Mouse (Mus musculus): ENCODE results near the gene Slc25a16. TPM values are rescaled to one million over a fixed set of nuclear protein-coding genes. Genes with fewer than 3 reads are reported as not detected.
A peak's percentile ranks its signal among the peaks of the same experiment; 100 is the strongest.

The Slc25a16 gene
- polyA plus RNA-seq, 1 experiment from 2014 or later: 14.3 TPM

- no peaks in the 10 kb centered on the region for H3K36me3 ChIP-seq (replicated peaks; ENCODE audit: insufficient read depth, low read length)
- no peak overlapping the region for H3K4me3 ChIP-seq (ENCODE audit: low read depth, low read length)
- no peak overlapping the region for H3K4me2 ChIP-seq (ENCODE audit: low read depth, low read length)
- peaks cover 9% of the 10 kb centered on the region; the same call in 1 of the 2 replicates for H3K27me3 ChIP-seq (ENCODE audit: insufficient read depth, low read length)
- ATAC-seq (no peak), DNase-seq (no peak)
- no peak overlapping the region for H3K9ac ChIP-seq (replicated peaks)
- H3K4me1 ChIP-seq (ENCODE audit: insufficient read depth): peaks cover 19% of the 10 kb centered on the region
- 70% methylated on average over 1 of the region's 1 CpGs for WGBS (ENCODE audit: insufficient replicate concordance)
- H3K9me3 ChIP-seq (ENCODE audit: low read length): no peaks in the 10 kb centered on the region
- H3K27ac ChIP-seq (ENCODE audit: low read depth): no peak overlapping the region
- TF ChIP-seq CTCF (IDR thresholded peaks at IDR 0.05; ENCODE audit: low read depth): no peak
- TF ChIP-seq EP300 (IDR thresholded peaks at IDR 0.05; ENCODE audit: low read depth): no peak
Measured at GRCm38 (mm10) chr10:62884517-62884916, 35.9 kb upstream of the Slc25a16 start.

GRCm38 (mm10) chr10:62885460-62885859 is 35.0 kb upstream of the Slc25a16 start:
- no peaks in the 10 kb centered on the region for H3K36me3 ChIP-seq (replicated peaks; ENCODE audit: insufficient read depth, low read length)
- no peaks in the 10 kb centered on the region for H3K9me3 ChIP-seq (ENCODE audit: low read length)
- peak overlapping the region; percentile 61 for H3K4me3 ChIP-seq (ENCODE audit: low read depth, low read length)
- no peak overlapping the region for H3K9ac ChIP-seq (replicated peaks)
- H3K4me1 ChIP-seq (ENCODE audit: insufficient read depth): peaks cover 19% of the 10 kb centered on the region
- peak overlapping the region; percentile 98 for H3K4me2 ChIP-seq (ENCODE audit: low read depth, low read length)
- TF ChIP-seq CTCF (IDR thresholded peaks at IDR 0.05; ENCODE audit: low read depth) (no peak), EP300 (IDR thresholded peaks at IDR 0.05; ENCODE audit: low read depth) (no peak)
- DNase-seq (no peak), ATAC-seq (no peak)
- WGBS (ENCODE audit: insufficient replicate concordance): 34% methylated on average over 10 of the region's 10 CpGs
- no peak overlapping the region for H3K27ac ChIP-seq (ENCODE audit: low read depth)
- peaks cover 9% of the 10 kb centered on the region; the same call in 1 of the 2 replicates for H3K27me3 ChIP-seq (ENCODE audit: insufficient read depth, low read length)

- under 1% methylated on average over 38 of the region's 38 CpGs for WGBS (ENCODE audit: insufficient replicate concordance)
- DNase-seq: peak; percentile 32
- no peak overlapping the region for H3K27ac ChIP-seq (ENCODE audit: low read depth)
Measured at GRCm38 (mm10) chr10:62885969-62886798, 34.2 kb upstream of the Slc25a16 start.

GRCm38 (mm10) chr10:62886799-62887591 is 33.4 kb upstream of the Slc25a16 start:
- Histone ChIP-seq H3K27me3 (ENCODE audit: insufficient read depth, low read length) (peaks cover 9% of the 10 kb centered on the region; the same call in 1 of the 2 replicates), H3K4me3 (ENCODE audit: low read depth, low read length) (peak overlapping the region; percentile 61), H3K27ac (ENCODE audit: low read depth) (no peak overlapping the region), H3K4me2 (ENCODE audit: low read depth, low read length) (peak overlapping the region; percentile 98), H3K36me3 (replicated peaks; ENCODE audit: insufficient read depth, low read length) (no peaks in the 10 kb centered on the region), H3K9ac (replicated peaks) (peak overlapping the region; percentile 60), H3K9me3 (ENCODE audit: low read length) (no peaks in the 10 kb centered on the region), H3K4me1 (ENCODE audit: insufficient read depth) (peaks cover 19% of the 10 kb centered on the region)
- TF ChIP-seq EP300 (IDR thresholded peaks at IDR 0.05; ENCODE audit: low read depth) (no peak), CTCF (IDR thresholded peaks at IDR 0.05; ENCODE audit: low read depth) (no peak)
- 1% methylated on average over 53 of the region's 56 CpGs for WGBS (ENCODE audit: insufficient replicate concordance)
- ATAC-seq (peak; percentile 80), DNase-seq (peak; percentile 66)

More at GRCm38 (mm10) chr10:62885969-62886798, 34.2 kb upstream of the Slc25a16 start:
- H3K36me3 ChIP-seq (replicated peaks; ENCODE audit: insufficient read depth, low read length): no peaks in the 10 kb centered on the region
- peak; percentile 40; the same call in 1 of the 2 replicates for ATAC-seq
- peak overlapping the region; percentile 98 for H3K4me2 ChIP-seq (ENCODE audit: low read depth, low read length)
- no peaks in the 10 kb centered on the region for H3K9me3 ChIP-seq (ENCODE audit: low read length)
- peaks cover 9% of the 10 kb centered on the region; the same call in 1 of the 2 replicates for H3K27me3 ChIP-seq (ENCODE audit: insufficient read depth, low read length)
- H3K4me1 ChIP-seq (ENCODE audit: insufficient read depth): peaks cover 19% of the 10 kb centered on the region
- TF ChIP-seq CTCF (IDR thresholded peaks at IDR 0.05; ENCODE audit: low read depth) (no peak), EP300 (IDR thresholded peaks at IDR 0.05; ENCODE audit: low read depth) (no peak)
- peak overlapping the region; percentile 60 for H3K9ac ChIP-seq (replicated peaks)
- peak overlapping the region; percentile 61 for H3K4me3 ChIP-seq (ENCODE audit: low read depth, low read length)

- ATAC-seq (no peak), DNase-seq (no peak)
- Histone ChIP-seq H3K27ac (ENCODE audit: low read depth) (no peak overlapping the region), H3K4me2 (ENCODE audit: low read depth, low read length) (no peak overlapping the region), H3K4me3 (ENCODE audit: low read depth, low read length) (no peak overlapping the region), H3K36me3 (replicated peaks; ENCODE audit: insufficient read depth, low read length) (no peaks in the 10 kb centered on the region), H3K9ac (replicated peaks) (no peak overlapping the region), H3K27me3 (ENCODE audit: insufficient read depth, low read length) (peaks cover 9% of the 10 kb centered on the region; the same call in 1 of the 2 replicates), H3K4me1 (ENCODE audit: insufficient read depth) (peaks cover 13% of the 10 kb centered on the region), H3K9me3 (ENCODE audit: low read length) (no peaks in the 10 kb centered on the region)
- 37% methylated on average over 3 of the region's 3 CpGs for WGBS (ENCODE audit: insufficient replicate concordance)
- no peak for TF ChIP-seq CTCF (IDR thresholded peaks at IDR 0.05; ENCODE audit: low read depth)
- TF ChIP-seq EP300 (IDR thresholded peaks at IDR 0.05; ENCODE audit: low read depth): no peak
Measured at GRCm38 (mm10) chr10:62891025-62891424, 29.4 kb upstream of the Slc25a16 start.
